Mouse (Mus musculus): ENCODE data around the gene Erbin. TPM values are rescaled to one million over a fixed set of nuclear protein-coding genes. Genes with fewer than 3 reads are reported as not detected.

Gene Erbin
- 19.5 and 20.3 TPM in 2 replicates for polyA plus RNA-seq (2014; fragmentation: Nextera tagmentation; extraction: Ambion mirVana)

- Histone ChIP-seq H3K4me2 (peak within 1 kb of the TSS; percentile 91), H3K9me3 (replicated peaks; ENCODE audit: control insufficient read depth, low read length) (no peaks in the 10 kb centered on the region), H3K4me3 (ENCODE audit: low read depth, low read length) (peak within 1 kb of the TSS; percentile 85), H3K27ac (ENCODE audit: low read depth, low read length) (peak within 1 kb of the TSS; percentile 100), H3K27me3 (ENCODE audit: control insufficient read depth, insufficient read depth, low read length) (no peaks in the 10 kb centered on the region), H3K9ac (ENCODE audit: low read depth, low read length) (peak within 1 kb of the TSS; percentile 94), H3K36me3 (ENCODE audit: control insufficient read depth, insufficient read depth, low read length) (no peaks in the 10 kb centered on the region), H3K4me1 (ENCODE audit: control insufficient read depth, insufficient read depth, low read length) (peaks cover 9% of the 10 kb centered on the region; the same call in 1 of the 2 replicates)
- WGBS (ENCODE audit: insufficient replicate concordance), result under 1% methylated on average over 90 of the region's 93 CpGs
- ATAC-seq (replicated peaks; ENCODE audit: insufficient number of reproducible peaks, low FRiP score, low TSS enrichment), result peak; percentile 80
Observed at GRCm38 (mm10) chr13:103920261-103920932, at the start of gene Erbin. Erbin (minus strand) TSS chr13:103920514.

DNA sequence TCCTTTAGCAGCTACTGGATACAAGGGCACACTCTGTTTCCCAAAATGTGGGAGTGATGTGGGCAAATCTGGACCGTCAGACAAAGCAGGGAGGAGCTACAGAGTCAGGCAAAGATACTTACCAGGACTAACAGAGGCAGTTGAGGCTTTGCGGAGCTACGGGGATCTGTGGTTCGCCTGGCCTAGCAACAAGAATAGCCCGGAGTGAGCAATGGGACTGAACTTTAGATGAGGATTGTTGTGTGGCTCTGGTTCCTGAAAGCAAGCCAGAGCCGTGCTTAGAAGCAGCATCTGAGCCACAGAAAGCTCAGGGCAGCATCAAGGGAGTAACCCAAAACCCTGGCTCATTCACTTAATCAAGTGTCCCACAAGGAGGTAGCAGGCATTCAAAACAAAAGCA, 49.6 kb upstream of the Erbin start:
- WGBS (ENCODE audit: insufficient replicate concordance), result 68% methylated on average over 6 of the region's 6 CpGs
- no peaks in the 10 kb centered on the region for H3K27me3 ChIP-seq (ENCODE audit: control insufficient read depth, insufficient read depth, low read length)
- no peak overlapping the region for H3K27ac ChIP-seq (ENCODE audit: low read depth, low read length)
- no peak overlapping the region for H3K4me3 ChIP-seq (ENCODE audit: low read depth, low read length)
- peaks cover 1% of the 10 kb centered on the region; the same call in 1 of the 2 replicates for H3K4me1 ChIP-seq (ENCODE audit: control insufficient read depth, insufficient read depth, low read length)
- H3K9ac ChIP-seq (ENCODE audit: low read depth, low read length), result no peak overlapping the region
- H3K9me3 ChIP-seq (replicated peaks; ENCODE audit: control insufficient read depth, low read length), result no peaks in the 10 kb centered on the region
- no peaks in the 10 kb centered on the region for H3K36me3 ChIP-seq (ENCODE audit: control insufficient read depth, insufficient read depth, low read length)
- H3K4me2 ChIP-seq, result no peak overlapping the region
- no peak for ATAC-seq (replicated peaks; ENCODE audit: insufficient number of reproducible peaks, low FRiP score, low TSS enrichment)

DNA sequence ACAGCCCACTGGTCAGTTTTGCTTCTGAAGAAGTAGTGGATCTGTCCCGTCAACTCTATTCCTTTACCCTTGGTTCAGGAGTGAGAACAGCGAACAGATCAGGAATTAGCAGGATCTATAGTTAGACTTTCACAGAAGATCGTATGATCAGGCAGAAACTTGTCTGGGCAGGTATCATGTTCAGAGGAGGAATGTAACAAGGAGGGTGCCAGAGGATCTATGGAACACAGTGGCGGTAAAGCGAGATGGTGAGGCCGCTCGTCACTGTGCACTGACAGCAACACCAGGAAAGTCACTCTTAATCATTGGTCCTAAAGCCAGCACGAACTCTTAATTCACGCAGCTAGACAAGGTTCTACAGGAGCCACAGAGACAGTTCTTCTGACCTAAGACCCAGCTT, 47.7 kb upstream of the Erbin start:
- H3K36me3 ChIP-seq (ENCODE audit: control insufficient read depth, insufficient read depth, low read length), result no peaks in the 10 kb centered on the region
- H3K4me3 ChIP-seq (ENCODE audit: low read depth, low read length), result no peak overlapping the region
- no peak overlapping the region for H3K4me2 ChIP-seq
- H3K9me3 ChIP-seq (replicated peaks; ENCODE audit: control insufficient read depth, low read length), result no peaks in the 10 kb centered on the region
- 86% methylated on average over 9 of the region's 9 CpGs for WGBS (ENCODE audit: insufficient replicate concordance)
- no peak overlapping the region for H3K27ac ChIP-seq (ENCODE audit: low read depth, low read length)
- H3K9ac ChIP-seq (ENCODE audit: low read depth, low read length), result no peak overlapping the region
- ATAC-seq (replicated peaks; ENCODE audit: insufficient number of reproducible peaks, low FRiP score, low TSS enrichment), result no peak
- H3K4me1 ChIP-seq (ENCODE audit: control insufficient read depth, insufficient read depth, low read length), result no peaks in the 10 kb centered on the region
- no peaks in the 10 kb centered on the region for H3K27me3 ChIP-seq (ENCODE audit: control insufficient read depth, insufficient read depth, low read length)

DNA sequence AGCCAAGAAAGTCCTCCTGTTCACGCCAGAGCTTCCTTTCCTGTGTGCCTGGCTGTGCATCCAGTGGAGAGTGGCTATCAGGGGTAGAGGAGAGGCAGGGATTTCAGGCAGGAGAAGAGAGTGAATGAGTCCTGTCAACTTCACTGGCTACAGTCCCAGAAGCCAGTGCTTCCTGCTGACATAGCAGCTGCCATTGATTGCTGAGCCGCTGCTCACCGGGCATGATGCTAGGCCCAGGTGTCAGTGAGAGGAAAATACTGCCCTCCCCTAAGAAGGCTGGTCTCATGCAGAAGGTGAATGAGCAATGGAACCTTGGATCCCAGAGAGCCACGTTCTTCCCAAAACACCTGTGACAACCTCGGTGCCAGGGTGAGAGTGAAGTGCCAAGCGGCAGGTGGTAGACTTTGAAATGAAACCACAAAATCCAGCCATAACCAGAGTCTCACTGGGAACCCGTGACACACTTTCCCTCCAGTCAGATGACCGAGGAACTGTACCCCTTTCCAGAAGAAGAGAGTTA, 46.4 kb upstream of the Erbin start:
- Histone ChIP-seq H3K9me3 (replicated peaks; ENCODE audit: control insufficient read depth, low read length) (no peaks in the 10 kb centered on the region), H3K36me3 (ENCODE audit: control insufficient read depth, insufficient read depth, low read length) (no peaks in the 10 kb centered on the region), H3K4me3 (ENCODE audit: low read depth, low read length) (no peak overlapping the region), H3K9ac (ENCODE audit: low read depth, low read length) (no peak overlapping the region), H3K4me2 (no peak overlapping the region), H3K27me3 (ENCODE audit: control insufficient read depth, insufficient read depth, low read length) (no peaks in the 10 kb centered on the region), H3K27ac (ENCODE audit: low read depth, low read length) (no peak overlapping the region), H3K4me1 (ENCODE audit: control insufficient read depth, insufficient read depth, low read length) (no peaks in the 10 kb centered on the region)
- ATAC-seq (replicated peaks; ENCODE audit: insufficient number of reproducible peaks, low FRiP score, low TSS enrichment), result no peak
- WGBS (ENCODE audit: insufficient replicate concordance), result 77% methylated on average over 8 of the region's 8 CpGs

DNA sequence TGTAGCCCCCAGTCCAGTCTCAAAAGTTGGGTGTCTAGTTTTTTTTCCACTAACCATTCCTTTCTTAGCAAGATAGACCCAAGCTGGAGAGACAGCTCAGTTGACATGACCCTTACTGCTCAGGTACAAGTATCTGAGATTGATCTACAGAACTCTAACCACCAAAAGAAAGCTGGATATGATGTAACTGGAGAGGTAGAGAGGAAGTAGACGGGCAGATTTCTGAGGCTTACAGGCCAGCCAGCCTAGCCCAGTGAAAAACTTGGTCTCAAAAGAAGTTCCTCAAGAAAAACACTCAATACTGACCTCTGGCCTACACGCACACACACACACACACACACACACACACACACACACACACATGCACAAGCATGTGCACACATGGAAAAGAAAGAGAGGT, 44.9 kb upstream of the Erbin start:
- 81% methylated on average over 2 of the region's 2 CpGs for WGBS (ENCODE audit: insufficient replicate concordance)
- H3K27ac ChIP-seq (ENCODE audit: low read depth, low read length), result no peak overlapping the region

DNA sequence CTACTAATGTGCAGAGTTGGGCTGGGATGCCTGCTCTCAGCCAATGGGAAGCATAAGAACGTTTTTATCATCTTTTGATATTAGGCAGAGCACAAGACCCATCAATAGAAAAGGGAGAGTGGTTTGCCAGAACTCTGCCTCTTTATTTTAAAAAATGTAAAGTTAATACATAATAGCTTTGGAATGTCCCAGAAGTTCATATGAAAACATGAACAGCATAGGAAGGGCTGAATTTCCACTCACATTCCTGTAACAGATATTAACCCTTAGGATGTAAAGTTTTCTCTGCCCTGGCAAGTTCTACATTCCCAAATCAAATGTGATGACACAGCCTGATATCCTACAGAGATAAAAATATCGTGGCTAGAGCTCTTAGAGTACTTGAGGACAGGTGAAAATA, 42.8 kb upstream of the Erbin start:
- Histone ChIP-seq H3K9me3 (replicated peaks; ENCODE audit: control insufficient read depth, low read length) (no peaks in the 10 kb centered on the region), H3K27ac (ENCODE audit: low read depth, low read length) (no peak overlapping the region), H3K4me3 (ENCODE audit: low read depth, low read length) (no peak overlapping the region), H3K4me2 (no peak overlapping the region), H3K27me3 (ENCODE audit: control insufficient read depth, insufficient read depth, low read length) (no peaks in the 10 kb centered on the region), H3K9ac (ENCODE audit: low read depth, low read length) (no peak overlapping the region), H3K36me3 (ENCODE audit: control insufficient read depth, insufficient read depth, low read length) (no peaks in the 10 kb centered on the region), H3K4me1 (ENCODE audit: control insufficient read depth, insufficient read depth, low read length) (no peaks in the 10 kb centered on the region)
- WGBS (ENCODE audit: insufficient replicate concordance), result 34% methylated on average over 2 of the region's 2 CpGs
- ATAC-seq (replicated peaks; ENCODE audit: insufficient number of reproducible peaks, low FRiP score, low TSS enrichment), result no peak

More for the DNA sequence above, 44.9 kb upstream of the Erbin start:
- Histone ChIP-seq H3K27me3 (ENCODE audit: control insufficient read depth, insufficient read depth, low read length) (no peaks in the 10 kb centered on the region), H3K4me1 (ENCODE audit: control insufficient read depth, insufficient read depth, low read length) (no peaks in the 10 kb centered on the region), H3K4me3 (ENCODE audit: low read depth, low read length) (no peak overlapping the region), H3K9ac (ENCODE audit: low read depth, low read length) (no peak overlapping the region), H3K9me3 (replicated peaks; ENCODE audit: control insufficient read depth, low read length) (no peaks in the 10 kb centered on the region), H3K4me2 (no peak overlapping the region), H3K36me3 (ENCODE audit: control insufficient read depth, insufficient read depth, low read length) (no peaks in the 10 kb centered on the region)
- ATAC-seq (replicated peaks; ENCODE audit: insufficient number of reproducible peaks, low FRiP score, low TSS enrichment), result no peak

GRCm38 (mm10) chr13:103959841-103960240, 39.5 kb upstream of the Erbin start:
- H3K36me3 ChIP-seq (ENCODE audit: control insufficient read depth, insufficient read depth, low read length), result no peaks in the 10 kb centered on the region
- no peaks in the 10 kb centered on the region for H3K9me3 ChIP-seq (replicated peaks; ENCODE audit: control insufficient read depth, low read length)
- no peaks in the 10 kb centered on the region for H3K27me3 ChIP-seq (ENCODE audit: control insufficient read depth, insufficient read depth, low read length)
- H3K4me2 ChIP-seq, result no peak overlapping the region
- H3K4me1 ChIP-seq (ENCODE audit: control insufficient read depth, insufficient read depth, low read length), result peaks cover 6% of the 10 kb centered on the region; the same call in 1 of the 2 replicates
- no peak overlapping the region for H3K9ac ChIP-seq (ENCODE audit: low read depth, low read length)
- H3K4me3 ChIP-seq (ENCODE audit: low read depth, low read length), result no peak overlapping the region
- 90% methylated on average over 5 of the region's 5 CpGs for WGBS (ENCODE audit: insufficient replicate concordance)
- no peak overlapping the region for H3K27ac ChIP-seq (ENCODE audit: low read depth, low read length)
- ATAC-seq (replicated peaks; ENCODE audit: insufficient number of reproducible peaks, low FRiP score, low TSS enrichment), result no peak

- WGBS (ENCODE audit: insufficient replicate concordance), result 78% methylated on average over 9 of the region's 9 CpGs
- no peak for ATAC-seq (replicated peaks; ENCODE audit: insufficient number of reproducible peaks, low FRiP score, low TSS enrichment)
- peaks cover 6% of the 10 kb centered on the region; the same call in 1 of the 2 replicates for H3K4me1 ChIP-seq (ENCODE audit: control insufficient read depth, insufficient read depth, low read length)
Observed at GRCm38 (mm10) chr13:103958607-103959123, 38.4 kb upstream of the Erbin start.

More at GRCm38 (mm10) chr13:103958607-103959123, 38.4 kb upstream of the Erbin start:
- H3K27ac ChIP-seq (ENCODE audit: low read depth, low read length), result no peak overlapping the region
- H3K36me3 ChIP-seq (ENCODE audit: control insufficient read depth, insufficient read depth, low read length), result no peaks in the 10 kb centered on the region
- no peak overlapping the region for H3K9ac ChIP-seq (ENCODE audit: low read depth, low read length)
- no peak overlapping the region for H3K4me2 ChIP-seq
- no peak overlapping the region for H3K4me3 ChIP-seq (ENCODE audit: low read depth, low read length)
- H3K27me3 ChIP-seq (ENCODE audit: control insufficient read depth, insufficient read depth, low read length), result no peaks in the 10 kb centered on the region
- H3K9me3 ChIP-seq (replicated peaks; ENCODE audit: control insufficient read depth, low read length), result no peaks in the 10 kb centered on the region
